Mouse (Mus musculus): Measurements from ENCODE around the gene Magi1.

The Magi1 gene

DNA sequence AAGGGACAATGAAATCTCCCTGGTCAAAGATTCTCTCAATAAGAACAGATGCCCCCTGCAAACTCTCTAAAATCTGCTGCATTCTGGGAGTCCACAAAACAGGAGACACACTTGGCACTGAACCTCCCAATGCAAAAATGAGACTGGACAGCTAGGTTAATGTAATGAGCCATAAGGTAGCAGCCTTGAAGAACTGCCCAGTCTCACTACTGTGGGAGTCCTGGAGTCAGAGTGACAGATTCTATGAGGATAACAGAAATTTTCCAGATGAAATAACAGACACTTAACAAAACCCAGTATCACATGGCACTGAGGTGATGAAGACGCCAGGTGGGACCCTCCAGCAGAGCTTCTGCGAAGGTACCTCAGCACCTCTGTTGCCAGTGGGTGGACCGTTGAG, 393.7 kb downstream of the Magi1 start:
- no peak for DNase-seq (ENCODE audit: low spot score)

DNA sequence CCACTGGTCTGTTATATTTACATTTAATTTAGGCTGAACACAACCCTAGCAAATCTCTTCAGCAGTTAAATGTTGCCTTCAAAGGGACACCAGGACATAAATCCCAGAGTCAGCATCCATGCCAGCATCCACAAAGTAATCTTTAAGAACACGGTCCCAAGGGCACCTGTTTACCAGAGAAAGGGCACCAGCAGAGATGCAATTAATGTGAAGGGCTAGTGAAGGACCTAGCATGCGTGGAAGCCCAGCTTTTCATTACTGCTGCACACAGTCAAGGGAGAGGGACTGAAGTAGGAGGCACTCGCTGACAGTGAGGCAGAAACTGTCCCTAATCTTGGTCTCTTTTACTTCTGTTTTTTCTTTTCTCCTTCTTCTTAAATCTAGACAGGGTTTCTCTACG, 406.4 kb downstream of the Magi1 start:
- DNase-seq (ENCODE audit: low spot score) = no peak

- DNase-seq (ENCODE audit: low spot score) = no peak
Observed at GRCm38 (mm10) chr6:93874936-93875335, 408.8 kb downstream of the Magi1 start.

- DNase-seq (ENCODE audit: low spot score) = no peak
Observed at GRCm38 (mm10) chr6:93874376-93874775, 409.3 kb downstream of the Magi1 start.

DNA sequence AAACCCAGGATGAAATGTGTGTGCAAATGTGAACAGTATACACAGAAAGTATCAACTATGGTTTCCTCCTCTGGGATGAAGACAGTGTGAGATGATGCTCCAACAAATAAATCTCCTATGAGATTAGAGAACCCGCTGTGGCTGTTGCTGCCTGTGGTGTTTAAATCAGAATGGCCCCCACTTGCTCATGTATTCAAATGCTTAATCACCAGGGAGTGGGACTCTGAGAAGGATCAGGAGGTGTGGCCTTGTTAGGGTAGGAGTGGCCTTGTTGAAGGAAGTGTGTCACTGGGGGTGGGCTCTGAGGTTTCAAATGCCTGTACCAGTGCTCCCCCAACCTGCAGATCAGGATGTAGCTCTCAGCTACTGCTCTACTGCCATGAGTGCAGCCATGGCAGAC, 410.2 kb downstream of the Magi1 start:
- no peak for DNase-seq (ENCODE audit: low spot score)

DNA sequence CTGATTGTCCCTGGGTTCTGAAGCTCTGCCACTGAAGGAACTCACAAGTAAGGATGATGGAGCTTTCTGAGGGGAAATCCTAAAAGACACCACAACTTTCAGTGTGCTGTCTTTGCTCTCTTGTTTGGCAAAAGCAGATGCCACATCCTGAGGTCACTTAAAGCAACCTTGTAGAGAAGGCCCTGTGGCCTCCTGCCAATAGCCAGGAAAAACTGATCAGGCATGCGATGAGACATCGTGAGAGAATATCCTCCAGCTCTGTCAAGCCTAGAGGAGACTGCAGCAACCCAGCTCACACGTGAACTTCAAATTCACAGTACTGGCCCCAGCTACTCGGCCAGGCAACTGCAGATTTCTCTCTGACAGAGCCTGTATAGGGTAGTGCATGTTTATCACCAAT, 412.2 kb downstream of the Magi1 start:
- DNase-seq (ENCODE audit: low spot score) = no peak

GRCm38 (mm10) chr6:93870023-93870422, 413.7 kb downstream of the Magi1 start:
- DNase-seq (ENCODE audit: low spot score) = no peak

DNA sequence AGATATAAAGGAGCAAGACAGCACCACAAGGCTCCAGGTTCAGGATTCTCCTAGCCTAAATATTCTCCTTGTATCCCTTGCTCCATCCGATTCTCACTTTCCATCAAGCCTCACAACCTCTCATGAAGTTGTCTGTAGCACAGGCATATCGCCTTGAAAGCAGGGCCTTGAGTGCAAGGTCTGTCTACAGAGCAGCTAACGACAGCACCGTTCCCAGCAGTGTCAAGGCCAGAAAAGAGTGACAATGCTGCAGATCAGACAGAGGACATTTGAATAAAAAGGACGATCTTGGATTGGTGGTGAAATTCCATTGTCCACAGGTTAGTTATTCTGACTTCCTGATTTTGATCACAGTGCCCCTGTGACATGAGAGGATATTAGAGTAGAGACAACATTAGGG, 421.5 kb downstream of the Magi1 start:
- DNase-seq (ENCODE audit: low spot score) = no peak

GRCm38 (mm10) chr6:93856783-93857182, 426.9 kb downstream of the Magi1 start:
- no peak for DNase-seq (ENCODE audit: low spot score)

DNA sequence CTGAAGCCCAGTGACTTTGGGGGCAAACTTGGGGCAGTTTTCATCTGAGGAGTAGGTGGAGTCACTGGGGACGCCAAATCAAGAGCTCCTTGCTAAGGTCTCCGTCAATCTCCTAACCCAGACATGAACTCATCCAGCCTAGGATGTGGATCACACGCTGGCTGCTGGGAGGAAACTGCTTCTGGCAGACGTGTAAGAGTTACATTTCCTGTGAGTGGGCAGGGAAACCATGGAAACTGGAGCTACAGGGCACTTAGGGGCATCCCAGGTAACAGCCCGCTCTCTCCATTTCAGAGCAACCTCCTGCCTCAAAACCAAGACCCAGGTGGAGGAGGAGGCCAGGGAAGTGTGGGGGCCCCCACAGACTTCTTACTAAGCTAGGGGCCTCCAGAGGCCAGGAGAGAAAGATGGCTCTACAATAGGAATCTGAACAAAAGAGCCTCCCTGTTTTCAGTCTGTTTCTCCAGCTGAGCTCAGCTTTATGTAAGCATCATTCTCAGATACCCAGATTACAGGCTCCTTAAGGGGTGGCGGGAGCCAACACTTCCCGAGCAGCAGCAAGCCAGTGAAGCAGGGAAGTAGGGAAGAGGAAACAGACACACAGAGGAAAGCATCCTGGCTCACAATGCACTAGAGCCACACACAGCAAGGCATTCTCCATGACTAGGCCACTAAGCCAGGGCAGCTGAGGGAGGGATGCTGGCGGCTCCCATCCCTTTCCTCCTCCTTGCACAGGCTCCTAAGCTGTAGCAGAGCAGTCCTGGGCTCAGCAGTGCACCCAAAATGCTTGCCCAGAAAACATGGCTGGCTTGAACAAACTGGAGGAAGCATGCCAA, 427.7 kb downstream of the Magi1 start:
- DNase-seq (ENCODE audit: low spot score) = no peak

DNA sequence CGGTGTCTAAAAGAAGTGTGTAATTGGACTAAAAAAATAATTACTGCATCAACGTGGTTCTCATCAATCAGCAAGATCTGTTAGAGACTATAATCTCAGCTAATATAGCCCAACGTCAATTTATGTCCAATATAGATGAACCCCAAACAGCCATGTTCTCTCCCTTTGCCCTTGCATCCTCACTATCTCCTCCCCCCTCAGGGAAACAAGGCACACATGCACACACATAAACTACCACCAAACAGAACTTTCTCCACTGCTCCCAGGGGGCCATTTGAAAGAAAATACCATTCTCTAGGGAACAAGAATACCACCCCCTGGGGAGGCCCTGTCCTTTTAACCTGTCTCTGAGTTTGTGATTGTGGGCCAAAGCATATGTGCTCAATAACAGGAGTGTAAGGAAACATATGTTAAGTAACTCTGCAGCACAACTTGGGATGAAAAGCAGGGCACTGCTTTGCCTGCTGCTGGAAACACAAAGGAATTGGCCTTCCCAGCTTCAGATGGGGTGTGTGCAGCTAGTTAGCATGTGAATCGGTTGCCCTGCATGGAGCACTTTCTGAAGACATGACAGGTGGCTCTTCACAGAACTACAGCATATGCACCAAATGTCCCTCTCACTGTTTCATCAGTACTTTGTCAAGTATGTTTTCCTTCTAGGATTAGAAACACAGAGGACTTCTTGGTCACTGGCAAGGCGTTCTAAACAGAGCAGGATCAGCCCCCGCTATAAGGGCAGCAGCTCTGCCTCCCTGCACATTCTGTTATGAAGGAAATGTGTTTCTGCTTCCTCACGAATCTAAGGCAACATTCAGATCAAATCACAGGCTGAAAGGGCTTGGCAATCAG, 434.6 kb downstream of the Magi1 start:
- DNase-seq (ENCODE audit: low spot score) = no peak

- DNase-seq (ENCODE audit: low spot score) = no peak
Observed at GRCm38 (mm10) chr6:93845498-93845897, 438.2 kb downstream of the Magi1 start.

DNA sequence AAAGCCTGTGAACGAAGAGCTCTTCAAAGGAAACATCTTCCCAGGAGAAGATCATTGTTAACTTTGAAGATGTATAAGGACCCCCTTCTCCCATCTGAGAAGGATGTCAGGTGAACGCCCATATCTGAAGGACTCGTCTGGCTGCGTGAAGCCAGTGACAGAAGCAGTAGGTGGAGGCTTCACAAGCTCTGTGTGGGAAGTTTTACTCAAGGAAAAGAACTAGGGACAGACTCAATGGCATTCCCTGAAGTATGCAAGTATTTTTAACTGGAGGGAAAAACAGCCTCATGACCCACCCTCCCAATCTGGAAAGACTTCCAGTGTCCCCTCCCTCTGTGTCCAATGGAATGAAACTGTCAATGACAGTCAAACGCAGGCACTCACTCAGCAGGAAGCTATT, 438.6 kb downstream of the Magi1 start:
- DNase-seq (ENCODE audit: low spot score) = no peak

DNA sequence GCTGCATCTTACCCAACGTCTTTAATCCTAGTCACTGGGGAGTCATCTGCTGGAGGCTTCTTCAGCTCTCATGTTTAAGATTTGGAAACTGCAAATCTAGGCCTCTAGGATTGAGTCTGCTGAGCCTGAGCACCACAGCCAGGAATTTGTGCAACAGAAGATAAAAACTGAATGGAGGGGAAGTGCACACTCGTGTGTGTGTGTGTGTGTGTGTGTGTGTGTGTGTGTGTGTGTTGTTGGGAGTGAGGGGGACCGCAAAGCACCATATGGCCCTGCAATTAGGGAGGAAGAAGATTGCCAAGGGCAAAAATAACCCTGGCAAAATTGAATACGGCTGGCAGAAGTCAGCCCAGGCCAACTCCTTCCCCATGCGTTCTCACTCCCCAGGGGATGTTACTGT, 439.1 kb downstream of the Magi1 start:
- DNase-seq (ENCODE audit: low spot score) = no peak

DNA sequence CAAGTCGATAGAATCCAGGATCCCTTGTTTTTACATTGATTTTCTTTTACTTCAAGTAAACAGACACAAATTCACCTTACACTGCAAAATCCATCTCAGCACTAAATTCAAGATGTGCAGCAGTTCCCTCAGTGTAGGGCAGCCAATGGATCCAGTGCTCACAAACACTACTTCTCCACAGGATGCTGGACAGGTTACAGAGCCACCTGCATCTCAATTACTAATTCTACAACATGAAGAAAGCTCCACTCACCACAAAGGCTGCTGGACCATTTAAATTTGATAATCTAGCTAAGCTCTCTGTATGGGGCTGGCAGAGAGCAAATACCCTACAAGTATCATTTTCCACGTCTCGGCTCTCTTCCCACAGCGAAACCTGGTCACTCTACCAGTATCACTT, 445.3 kb downstream of the Magi1 start:
- DNase-seq (ENCODE audit: low spot score) = no peak

DNA sequence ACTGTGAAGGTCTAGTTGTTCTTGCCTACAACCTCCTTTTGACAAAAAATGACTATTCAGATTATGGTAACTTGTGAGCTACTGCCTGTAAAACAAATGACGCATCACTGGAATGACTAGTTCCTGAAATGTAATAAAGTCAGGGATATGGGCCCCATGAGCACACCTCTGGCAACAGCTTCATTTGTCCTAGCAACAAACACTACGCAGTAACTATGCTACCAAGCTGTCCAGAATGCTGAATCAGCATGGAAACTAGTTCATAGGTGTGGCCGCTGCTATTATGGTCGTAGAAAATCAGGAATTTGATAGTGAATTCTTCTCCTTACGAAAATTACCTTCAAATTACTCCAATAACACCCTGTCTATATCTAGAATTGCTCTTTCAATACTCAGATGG, 447.1 kb downstream of the Magi1 start:
- no peak for DNase-seq (ENCODE audit: low spot score)

- DNase-seq (ENCODE audit: low spot score) = no peak
Observed at GRCm38 (mm10) chr6:93835211-93835610, 448.5 kb downstream of the Magi1 start.

- no peak for DNase-seq (ENCODE audit: low spot score)
Observed at GRCm38 (mm10) chr6:93828262-93828661, 455.5 kb downstream of the Magi1 start.

GRCm38 (mm10) chr6:93826875-93827274, 456.8 kb downstream of the Magi1 start:
- DNase-seq (ENCODE audit: low spot score) = no peak

GRCm38 (mm10) chr6:93822221-93822897, 461.4 kb downstream of the Magi1 start:
- no peak for DNase-seq (ENCODE audit: low spot score)

- no peak for DNase-seq (ENCODE audit: low spot score)
Observed at GRCm38 (mm10) chr6:93821512-93821911, 462.2 kb downstream of the Magi1 start.

GRCm38 (mm10) chr6:93819888-93820287, 463.8 kb downstream of the Magi1 start:
- no peak for DNase-seq (ENCODE audit: low spot score)

DNA sequence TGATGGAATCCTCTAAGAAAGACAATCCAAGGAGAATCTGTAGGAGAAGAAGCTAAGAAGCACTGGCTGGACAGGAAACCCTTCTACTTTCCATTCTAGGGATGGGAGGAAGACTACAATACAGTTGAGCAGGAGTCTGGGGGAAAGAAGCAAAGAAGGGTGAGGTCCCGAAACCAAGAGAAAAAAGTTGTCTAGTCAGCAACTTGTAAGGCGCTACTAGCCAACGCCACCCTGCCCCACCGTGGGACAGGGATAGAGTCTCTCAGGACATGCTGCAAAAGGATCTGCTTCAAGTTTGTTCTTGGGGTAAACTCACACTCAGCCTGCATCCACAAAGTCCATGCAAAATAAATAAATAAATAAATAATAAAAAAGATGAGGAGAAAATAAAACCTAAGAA, 464.4 kb downstream of the Magi1 start:
- no peak for DNase-seq (ENCODE audit: low spot score)
